Mouse (Mus musculus): ENCODE data around the gene Impdh1.

DNA sequence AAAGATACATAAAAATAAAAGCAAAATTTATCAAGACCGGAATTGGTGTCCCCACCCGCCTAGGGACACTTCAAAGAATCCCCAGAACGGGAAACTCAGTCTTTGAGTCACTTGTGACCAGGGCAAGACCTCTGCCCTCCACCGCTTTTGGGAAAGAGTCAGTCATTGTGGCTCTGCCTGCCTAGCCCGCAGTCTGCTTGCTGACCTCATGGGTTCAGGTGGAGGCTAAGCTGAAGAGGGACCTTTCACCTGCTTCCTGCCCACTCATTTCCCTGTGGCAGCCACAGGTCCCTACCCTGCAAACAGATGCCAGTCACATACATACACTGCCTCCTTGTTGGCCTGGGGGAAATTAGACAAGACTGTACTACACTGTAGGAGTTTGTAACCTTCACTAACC is 30.4 kb upstream of the Impdh1 start:
- no peak for TF ChIP-seq CTCF (IDR thresholded peaks at IDR 0.05; ENCODE audit: extremely low read depth, insufficient read length, insufficient replicate concordance, low read depth, low read length)
- TF ChIP-seq POLR2A (IDR thresholded peaks at IDR 0.05; ENCODE audit: low read depth, low read length) = no peak

Measured in small intestine, adult 2 months (tissue).